Mouse (Mus musculus): ENCODE data around the gene Vti1a. TPM values are rescaled to one million over a fixed set of nuclear protein-coding genes. Genes with fewer than 3 reads are reported as not detected.

Gene Vti1a
- 29.1 and 32.1 TPM in 2 replicates for polyA plus RNA-seq (2016; fragmentation: Nextera tagmentation; extraction: Ambion mirVana)

GRCm38 (mm10) chr19:55316109-55316714 lies at the start of gene Vti1a:
TSS of gene Vti1a (plus strand) at chr19:55316295.
- H3K9me3 ChIP-seq, result no peaks in the 10 kb centered on the region
- under 1% methylated on average over 48 of the region's 48 CpGs for WGBS

GRCm38 (mm10) chr19:55266786-55267185 lies 49.3 kb upstream of the Vti1a start:
- Histone ChIP-seq H3K9me3 (no peaks in the 10 kb centered on the region), H3K4me3 (no peak overlapping the region), H3K36me3 (no peaks in the 10 kb centered on the region), H3K27ac (no peak overlapping the region), H3K27me3 (ENCODE audit: insufficient read depth, poor library complexity, severe bottlenecking) (no peaks in the 10 kb centered on the region), H3K4me1 (replicated peaks) (peaks cover 17% of the 10 kb centered on the region)
- WGBS, result 82% methylated on average over 3 of the region's 3 CpGs
- DNase-seq (ENCODE audit: low spot score), result no peak

More at GRCm38 (mm10) chr19:55316109-55316714, at the start of gene Vti1a:
- H3K4me1 ChIP-seq (replicated peaks), result peaks cover 39% of the 10 kb centered on the region
- no peaks in the 10 kb centered on the region for H3K27me3 ChIP-seq (ENCODE audit: insufficient read depth, poor library complexity, severe bottlenecking)
- peaks cover 21% of the 10 kb centered on the region for H3K36me3 ChIP-seq
- DNase-seq (ENCODE audit: low spot score), result peak; percentile 88
- peak within 1 kb of the TSS; percentile 85 for H3K4me3 ChIP-seq
- peak within 1 kb of the TSS; percentile 94 for H3K27ac ChIP-seq

- Histone ChIP-seq H3K4me1 (replicated peaks) (peaks cover 17% of the 10 kb centered on the region), H3K4me3 (no peak overlapping the region), H3K27ac (no peak overlapping the region), H3K9me3 (no peaks in the 10 kb centered on the region), H3K36me3 (no peaks in the 10 kb centered on the region), H3K27me3 (ENCODE audit: insufficient read depth, poor library complexity, severe bottlenecking) (no peaks in the 10 kb centered on the region)
- WGBS, result 74% methylated on average over 3 of the region's 3 CpGs
- DNase-seq (ENCODE audit: low spot score), result no peak
Observed at GRCm38 (mm10) chr19:55268150-55268549, 47.9 kb upstream of the Vti1a start.

GRCm38 (mm10) chr19:55269051-55269450 lies 47.0 kb upstream of the Vti1a start:
- H3K4me3 ChIP-seq, result no peak overlapping the region
- H3K27ac ChIP-seq, result no peak overlapping the region
- H3K27me3 ChIP-seq (ENCODE audit: insufficient read depth, poor library complexity, severe bottlenecking), result no peaks in the 10 kb centered on the region
- H3K9me3 ChIP-seq, result no peaks in the 10 kb centered on the region
- no peaks in the 10 kb centered on the region for H3K36me3 ChIP-seq
- peaks cover 17% of the 10 kb centered on the region for H3K4me1 ChIP-seq (replicated peaks)
- DNase-seq (ENCODE audit: low spot score), result no peak
- WGBS, result 86% methylated on average over 5 of the region's 5 CpGs

- no peaks in the 10 kb centered on the region for H3K36me3 ChIP-seq
- no peaks in the 10 kb centered on the region for H3K27me3 ChIP-seq (ENCODE audit: insufficient read depth, poor library complexity, severe bottlenecking)
- DNase-seq (ENCODE audit: low spot score), result peak; percentile 5
- H3K27ac ChIP-seq, result no peak overlapping the region
- H3K9me3 ChIP-seq, result no peaks in the 10 kb centered on the region
- WGBS, result 28% methylated on average over 3 of the region's 3 CpGs
- H3K4me3 ChIP-seq, result no peak overlapping the region
- H3K4me1 ChIP-seq (replicated peaks), result peaks cover 17% of the 10 kb centered on the region
Observed at GRCm38 (mm10) chr19:55271448-55271847, 44.6 kb upstream of the Vti1a start.

GRCm38 (mm10) chr19:55273340-55273739 lies 42.8 kb upstream of the Vti1a start:
- Histone ChIP-seq H3K27ac (no peak overlapping the region), H3K36me3 (no peaks in the 10 kb centered on the region), H3K27me3 (ENCODE audit: insufficient read depth, poor library complexity, severe bottlenecking) (no peaks in the 10 kb centered on the region), H3K9me3 (no peaks in the 10 kb centered on the region), H3K4me3 (no peak overlapping the region), H3K4me1 (replicated peaks) (peaks cover 17% of the 10 kb centered on the region)
- no peak for DNase-seq (ENCODE audit: low spot score)
- 83% methylated on average over 6 of the region's 6 CpGs for WGBS

- H3K4me1 ChIP-seq (replicated peaks), result peaks cover 6% of the 10 kb centered on the region
- peaks cover 9% of the 10 kb centered on the region; the same call in 1 of the 2 replicates for H3K36me3 ChIP-seq
- H3K27me3 ChIP-seq (ENCODE audit: insufficient read depth, poor library complexity, severe bottlenecking), result no peaks in the 10 kb centered on the region
- no peaks in the 10 kb centered on the region for H3K9me3 ChIP-seq
- DNase-seq (ENCODE audit: low spot score), result no peak
- 85% methylated on average over 4 of the region's 4 CpGs for WGBS
- no peak overlapping the region for H3K4me3 ChIP-seq
- H3K27ac ChIP-seq, result no peak overlapping the region
Observed at GRCm38 (mm10) chr19:55276100-55276499, 40.0 kb upstream of the Vti1a start.

GRCm38 (mm10) chr19:55276770-55277169 lies 39.3 kb upstream of the Vti1a start:
- WGBS, result 93% methylated on average over 3 of the region's 3 CpGs
- DNase-seq (ENCODE audit: low spot score), result no peak
- Histone ChIP-seq H3K4me3 (no peak overlapping the region), H3K36me3 (peaks cover 12% of the 10 kb centered on the region; the same call in 1 of the 2 replicates), H3K27ac (no peak overlapping the region), H3K4me1 (replicated peaks) (no peaks in the 10 kb centered on the region), H3K9me3 (no peaks in the 10 kb centered on the region), H3K27me3 (ENCODE audit: insufficient read depth, poor library complexity, severe bottlenecking) (no peaks in the 10 kb centered on the region)

- 93% methylated on average over 4 of the region's 4 CpGs for WGBS
- no peaks in the 10 kb centered on the region for H3K9me3 ChIP-seq
Observed at GRCm38 (mm10) chr19:55284093-55284492, 32.0 kb upstream of the Vti1a start.

GRCm38 (mm10) chr19:55286034-55286433 lies 30.1 kb upstream of the Vti1a start:
- WGBS, result 90% methylated on average over 4 of the region's 4 CpGs
- Histone ChIP-seq H3K36me3 (peaks cover 39% of the 10 kb centered on the region), H3K4me3 (no peak overlapping the region), H3K9me3 (no peaks in the 10 kb centered on the region), H3K27ac (no peak overlapping the region), H3K4me1 (replicated peaks) (no peaks in the 10 kb centered on the region), H3K27me3 (ENCODE audit: insufficient read depth, poor library complexity, severe bottlenecking) (no peaks in the 10 kb centered on the region)
- DNase-seq (ENCODE audit: low spot score), result no peak

More at GRCm38 (mm10) chr19:55284093-55284492, 32.0 kb upstream of the Vti1a start:
- Histone ChIP-seq H3K27me3 (ENCODE audit: insufficient read depth, poor library complexity, severe bottlenecking) (no peaks in the 10 kb centered on the region), H3K4me1 (replicated peaks) (no peaks in the 10 kb centered on the region), H3K4me3 (no peak overlapping the region), H3K27ac (no peak overlapping the region), H3K36me3 (peaks cover 39% of the 10 kb centered on the region)
- no peak for DNase-seq (ENCODE audit: low spot score)

GRCm38 (mm10) chr19:55288974-55289373 lies 27.1 kb upstream of the Vti1a start:
- H3K4me3 ChIP-seq, result no peak overlapping the region
- DNase-seq (ENCODE audit: low spot score), result no peak
- H3K9me3 ChIP-seq, result no peaks in the 10 kb centered on the region
- no peaks in the 10 kb centered on the region for H3K4me1 ChIP-seq (replicated peaks)
- peaks cover 34% of the 10 kb centered on the region for H3K36me3 ChIP-seq
- no peak overlapping the region for H3K27ac ChIP-seq
- no peaks in the 10 kb centered on the region for H3K27me3 ChIP-seq (ENCODE audit: insufficient read depth, poor library complexity, severe bottlenecking)

GRCm38 (mm10) chr19:55290621-55291270 lies 25.3 kb upstream of the Vti1a start:
- no peak for DNase-seq (ENCODE audit: low spot score)
- H3K4me3 ChIP-seq, result no peak overlapping the region
- H3K9me3 ChIP-seq, result no peaks in the 10 kb centered on the region
- no peaks in the 10 kb centered on the region for H3K4me1 ChIP-seq (replicated peaks)
- peaks cover 39% of the 10 kb centered on the region for H3K36me3 ChIP-seq
- H3K27ac ChIP-seq, result no peak overlapping the region
- no peaks in the 10 kb centered on the region for H3K27me3 ChIP-seq (ENCODE audit: insufficient read depth, poor library complexity, severe bottlenecking)
- 91% methylated on average over 2 of the region's 2 CpGs for WGBS

- H3K36me3 ChIP-seq, result peaks cover 51% of the 10 kb centered on the region
Observed at GRCm38 (mm10) chr19:55292210-55292850, 23.8 kb upstream of the Vti1a start.

More at GRCm38 (mm10) chr19:55292210-55292850, 23.8 kb upstream of the Vti1a start:
- WGBS, result 87% methylated on average over 2 of the region's 2 CpGs
- H3K4me3 ChIP-seq, result no peak overlapping the region
- DNase-seq (ENCODE audit: low spot score), result no peak
- no peak overlapping the region for H3K27ac ChIP-seq
- H3K9me3 ChIP-seq, result no peaks in the 10 kb centered on the region
- no peaks in the 10 kb centered on the region for H3K27me3 ChIP-seq (ENCODE audit: insufficient read depth, poor library complexity, severe bottlenecking)
- no peaks in the 10 kb centered on the region for H3K4me1 ChIP-seq (replicated peaks)

All from hindbrain, embryonic 10.5 days (tissue).